Mouse (Mus musculus): Measurements from ENCODE around the gene Agrn.

DNA sequence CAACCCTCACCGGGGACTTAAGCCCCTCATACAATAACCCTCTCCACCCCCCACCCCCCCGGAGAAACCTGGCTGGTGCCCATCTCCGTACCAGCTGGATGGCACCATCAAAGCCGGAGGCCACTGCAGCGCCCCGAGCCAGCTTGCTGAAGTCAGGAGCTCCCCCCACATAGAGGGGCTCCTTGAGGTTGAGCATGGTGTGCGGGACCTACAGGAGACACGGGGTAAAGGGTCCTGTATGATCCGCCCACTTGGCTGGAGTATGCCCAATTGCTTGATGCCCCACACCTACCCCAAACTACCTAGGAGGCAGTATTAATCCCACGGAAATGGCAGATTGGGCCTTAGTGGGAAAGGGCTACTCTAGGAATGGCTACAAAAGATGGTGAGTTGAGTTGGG is 28.2 kb downstream of the Agrn start:
- TF ChIP-seq CTCF (IDR thresholded peaks at IDR 0.05) (no peak), EP300 (IDR thresholded peaks at IDR 0.05) (no peak)
